Mouse (Mus musculus): Measurements from ENCODE around the gene Tbx18. TPM values are rescaled to one million over a fixed set of nuclear protein-coding genes. Genes with fewer than 3 reads are reported as not detected.

The Tbx18 gene
- polyA plus RNA-seq (2016; fragmentation: Nextera tagmentation; extraction: Ambion mirVana), result 3.9 and 4.2 TPM in 2 replicates

DNA sequence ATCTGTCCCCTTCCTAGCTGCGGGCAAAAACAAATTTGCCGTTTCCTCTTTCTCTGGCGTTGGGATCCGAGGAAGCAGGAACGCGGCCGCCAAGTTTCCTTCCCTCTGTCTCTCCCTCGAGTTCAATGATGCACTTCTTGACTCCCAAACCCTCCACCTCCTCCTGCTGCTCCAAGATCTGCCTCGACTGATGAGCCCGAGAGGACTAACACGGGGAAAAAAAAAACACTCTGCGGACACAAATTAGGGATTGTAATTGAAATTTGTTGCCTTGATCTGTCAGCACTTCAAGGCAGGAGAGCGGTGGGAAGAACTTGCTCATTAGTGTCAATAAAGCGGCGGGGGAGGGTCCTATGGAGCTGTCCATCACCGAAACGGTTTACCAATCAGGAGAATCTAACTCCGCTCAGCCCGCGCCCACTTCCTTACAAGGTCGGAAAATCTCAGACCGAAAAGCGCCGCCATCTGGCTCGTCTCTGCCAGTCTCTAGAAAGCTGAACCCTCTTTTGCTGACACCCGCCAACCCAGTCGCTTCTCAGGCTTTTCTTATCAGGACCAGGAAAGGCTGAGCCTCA lies at the start of gene Tbx18:
TSS of gene Tbx18 (minus strand) at position 300 of the 575 bp plus-strand sequence.
- under 1% methylated on average over 27 of the region's 27 CpGs for WGBS
- peaks cover 100% of the 10 kb centered on the region for H3K27me3 ChIP-seq (ENCODE audit: low read depth, poor library complexity, severe bottlenecking)
- no peaks in the 10 kb centered on the region for H3K9me3 ChIP-seq (replicated peaks)
- H3K4me1 ChIP-seq, result peaks cover 30% of the 10 kb centered on the region
- DNase-seq (ENCODE audit: low spot score), result peak; percentile 92
- peak within 1 kb of the TSS; percentile 38 for H3K27ac ChIP-seq (replicated peaks)
- peak within 1 kb of the TSS; percentile 58 for H3K4me3 ChIP-seq
- H3K36me3 ChIP-seq, result no peaks in the 10 kb centered on the region

DNA sequence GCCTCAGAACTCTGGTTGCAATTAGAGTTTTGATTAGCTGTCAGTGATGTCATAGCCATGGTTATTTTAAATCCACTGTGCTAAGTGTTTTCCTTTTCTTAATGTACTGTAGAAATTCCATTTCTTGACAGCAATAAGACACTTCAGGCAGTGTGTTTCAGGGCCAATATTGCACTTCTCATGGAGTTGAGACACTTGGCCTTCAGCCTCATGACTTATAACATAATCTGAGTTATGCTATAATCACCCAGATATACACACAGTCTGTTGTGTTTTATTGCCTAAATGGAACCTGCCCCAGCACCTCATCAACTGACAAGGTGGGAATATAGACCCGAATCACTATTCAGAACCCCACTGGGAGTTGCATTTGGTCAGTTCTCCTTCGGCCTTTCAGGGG lies 42.9 kb upstream of the Tbx18 start:
- Histone ChIP-seq H3K4me1 (no peaks in the 10 kb centered on the region), H3K27ac (replicated peaks) (no peak overlapping the region), H3K36me3 (no peaks in the 10 kb centered on the region), H3K27me3 (ENCODE audit: low read depth, poor library complexity, severe bottlenecking) (no peaks in the 10 kb centered on the region), H3K4me3 (no peak overlapping the region), H3K9me3 (replicated peaks) (no peaks in the 10 kb centered on the region)
- DNase-seq (ENCODE audit: low spot score), result no peak
- WGBS, result 88% methylated on average over 2 of the region's 2 CpGs

DNA sequence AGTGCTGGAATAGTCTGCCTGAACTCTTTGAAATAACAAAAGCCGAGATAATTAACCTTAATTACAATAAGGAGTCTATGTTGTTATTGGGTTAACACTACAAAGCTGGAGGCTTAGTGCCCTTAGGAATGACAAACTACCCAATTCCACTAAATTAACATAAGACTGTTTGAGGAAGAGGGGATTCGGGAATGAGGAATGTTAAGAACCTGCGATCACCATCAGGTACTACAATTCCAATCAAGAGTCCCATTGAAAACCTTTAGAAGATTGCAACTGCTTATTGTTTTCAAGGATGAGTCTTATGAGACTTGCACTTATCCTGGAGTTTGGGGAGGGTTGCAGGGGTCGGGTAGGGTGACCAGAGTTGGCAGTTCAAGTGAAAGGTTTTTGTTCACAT lies 24.6 kb upstream of the Tbx18 start:
- H3K27me3 ChIP-seq (ENCODE audit: low read depth, poor library complexity, severe bottlenecking), result no peaks in the 10 kb centered on the region
- H3K36me3 ChIP-seq, result no peaks in the 10 kb centered on the region
- no peak for DNase-seq (ENCODE audit: low spot score)
- WGBS, result 69% methylated on average over 4 of the region's 4 CpGs
- H3K4me1 ChIP-seq, result no peaks in the 10 kb centered on the region
- H3K27ac ChIP-seq (replicated peaks), result no peak overlapping the region
- H3K4me3 ChIP-seq, result no peak overlapping the region
- no peaks in the 10 kb centered on the region for H3K9me3 ChIP-seq (replicated peaks)

DNA sequence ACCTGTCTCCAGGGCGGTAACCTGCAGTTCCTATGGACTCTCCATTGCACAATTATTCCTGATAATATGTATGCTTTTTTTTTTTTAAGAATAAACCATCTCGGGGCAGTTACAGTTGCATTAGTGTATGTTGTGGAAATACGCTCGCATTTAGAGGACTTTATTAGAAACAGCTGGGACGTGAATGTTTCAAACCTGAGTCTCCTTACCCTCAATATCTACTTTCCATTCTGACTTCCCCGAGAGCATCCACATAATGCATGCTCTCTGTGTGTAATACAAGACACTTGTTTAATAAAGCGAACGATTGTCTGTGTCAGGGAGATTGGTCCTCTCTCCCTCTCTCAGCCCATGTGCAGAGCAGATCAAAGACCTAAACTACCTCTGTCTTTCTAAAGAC lies 10.5 kb upstream of the Tbx18 start:
- H3K4me3 ChIP-seq, result no peak overlapping the region
- no peaks in the 10 kb centered on the region for H3K36me3 ChIP-seq
- no peak for DNase-seq (ENCODE audit: low spot score)
- WGBS, result 91% methylated on average over 8 of the region's 8 CpGs
- H3K9me3 ChIP-seq (replicated peaks), result no peaks in the 10 kb centered on the region
- peaks cover 71% of the 10 kb centered on the region for H3K27me3 ChIP-seq (ENCODE audit: low read depth, poor library complexity, severe bottlenecking)
- peaks cover 20% of the 10 kb centered on the region for H3K4me1 ChIP-seq
- H3K27ac ChIP-seq (replicated peaks), result no peak overlapping the region

DNA sequence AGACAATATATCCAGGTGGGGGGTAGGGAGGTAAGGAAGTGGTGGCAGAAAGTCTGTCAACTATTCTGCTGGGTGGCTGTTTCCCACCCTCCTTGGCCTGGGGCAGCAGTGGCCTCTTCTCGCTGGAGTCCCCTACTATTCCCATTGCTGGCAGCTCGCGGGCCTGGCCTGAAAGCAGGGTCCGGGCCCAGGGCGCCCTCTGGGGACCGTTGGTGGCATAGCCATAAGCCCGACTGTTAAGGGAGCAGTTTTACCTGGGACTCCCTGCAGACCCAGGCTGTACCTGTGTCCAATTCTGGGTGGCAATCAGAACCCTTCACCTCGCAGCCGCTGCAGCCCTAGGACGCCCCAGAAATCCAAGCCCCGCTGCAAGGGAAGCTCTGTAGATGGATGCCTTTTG lies 9.6 kb upstream of the Tbx18 start:
- H3K9me3 ChIP-seq (replicated peaks), result no peaks in the 10 kb centered on the region
- no peaks in the 10 kb centered on the region for H3K36me3 ChIP-seq
- peaks cover 20% of the 10 kb centered on the region for H3K4me1 ChIP-seq
- peaks cover 80% of the 10 kb centered on the region for H3K27me3 ChIP-seq (ENCODE audit: low read depth, poor library complexity, severe bottlenecking)
- 2% methylated on average over 11 of the region's 11 CpGs for WGBS
- no peak overlapping the region for H3K27ac ChIP-seq (replicated peaks)
- peak; percentile 79 for DNase-seq (ENCODE audit: low spot score)
- peak overlapping the region; percentile 49 for H3K4me3 ChIP-seq

DNA sequence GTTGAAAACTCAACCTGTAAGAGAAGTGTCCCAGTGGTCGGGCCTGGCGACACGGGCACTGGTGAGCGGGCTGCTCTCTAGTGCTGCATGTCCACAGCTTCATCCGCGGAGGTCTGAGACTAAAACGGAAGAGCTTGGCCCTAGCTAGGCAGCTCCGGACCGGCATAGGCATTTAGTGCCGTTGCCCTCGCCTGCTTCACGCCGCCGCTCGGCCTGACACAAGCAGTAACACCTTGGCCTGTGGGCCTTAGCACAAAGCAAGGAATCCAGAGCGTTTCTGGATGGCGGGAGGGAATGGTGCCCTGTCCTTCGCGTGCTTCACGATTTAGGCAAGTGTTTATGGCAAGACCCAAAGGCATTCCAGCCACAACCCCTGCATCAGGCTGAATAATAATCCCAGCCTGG lies 9.2 kb upstream of the Tbx18 start:
- peak; percentile 70 for DNase-seq (ENCODE audit: low spot score)
- peaks cover 20% of the 10 kb centered on the region for H3K4me1 ChIP-seq
- H3K36me3 ChIP-seq, result no peaks in the 10 kb centered on the region
- H3K4me3 ChIP-seq, result peak overlapping the region; percentile 49
- WGBS, result under 1% methylated on average over 20 of the region's 20 CpGs
- peaks cover 84% of the 10 kb centered on the region for H3K27me3 ChIP-seq (ENCODE audit: low read depth, poor library complexity, severe bottlenecking)
- H3K9me3 ChIP-seq (replicated peaks), result no peaks in the 10 kb centered on the region
- no peak overlapping the region for H3K27ac ChIP-seq (replicated peaks)

DNA sequence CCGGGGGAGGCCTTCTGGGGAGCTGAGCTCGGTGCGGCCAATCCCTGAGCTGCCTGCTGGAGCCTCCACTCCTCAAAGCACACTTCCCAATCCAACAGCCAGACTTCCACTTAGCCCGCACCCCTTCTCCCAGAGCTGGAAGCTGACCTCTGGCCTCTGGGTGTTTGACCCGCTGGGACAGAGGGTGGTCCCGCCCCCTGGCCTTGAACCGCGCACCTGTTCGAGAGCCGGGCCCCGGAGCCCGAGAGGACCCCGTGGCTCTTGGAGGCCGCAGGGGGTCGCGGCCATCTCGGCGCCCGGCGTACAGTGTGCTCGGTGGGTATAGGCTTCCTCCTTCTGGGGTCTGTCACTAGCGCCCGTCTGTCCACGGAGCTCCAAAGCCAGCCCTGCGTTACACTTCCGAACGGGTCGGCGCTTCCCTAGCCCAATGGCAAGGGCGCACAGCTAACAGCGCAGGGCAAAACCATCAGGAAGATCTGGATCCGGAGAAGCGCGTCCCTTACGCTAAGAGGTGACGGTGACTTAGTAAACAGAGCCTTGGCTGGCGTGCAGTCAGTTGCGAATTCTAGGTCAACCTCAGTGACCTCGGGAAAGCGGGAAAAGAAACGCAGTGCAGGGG lies 8.6 kb upstream of the Tbx18 start:
- Histone ChIP-seq H3K27ac (replicated peaks) (no peak overlapping the region), H3K4me3 (peak overlapping the region; percentile 49), H3K9me3 (replicated peaks) (no peaks in the 10 kb centered on the region), H3K27me3 (ENCODE audit: low read depth, poor library complexity, severe bottlenecking) (peaks cover 90% of the 10 kb centered on the region), H3K4me1 (peaks cover 20% of the 10 kb centered on the region), H3K36me3 (no peaks in the 10 kb centered on the region)
- under 1% methylated on average over 41 of the region's 41 CpGs for WGBS
- DNase-seq (ENCODE audit: low spot score), result peak; percentile 53

DNA sequence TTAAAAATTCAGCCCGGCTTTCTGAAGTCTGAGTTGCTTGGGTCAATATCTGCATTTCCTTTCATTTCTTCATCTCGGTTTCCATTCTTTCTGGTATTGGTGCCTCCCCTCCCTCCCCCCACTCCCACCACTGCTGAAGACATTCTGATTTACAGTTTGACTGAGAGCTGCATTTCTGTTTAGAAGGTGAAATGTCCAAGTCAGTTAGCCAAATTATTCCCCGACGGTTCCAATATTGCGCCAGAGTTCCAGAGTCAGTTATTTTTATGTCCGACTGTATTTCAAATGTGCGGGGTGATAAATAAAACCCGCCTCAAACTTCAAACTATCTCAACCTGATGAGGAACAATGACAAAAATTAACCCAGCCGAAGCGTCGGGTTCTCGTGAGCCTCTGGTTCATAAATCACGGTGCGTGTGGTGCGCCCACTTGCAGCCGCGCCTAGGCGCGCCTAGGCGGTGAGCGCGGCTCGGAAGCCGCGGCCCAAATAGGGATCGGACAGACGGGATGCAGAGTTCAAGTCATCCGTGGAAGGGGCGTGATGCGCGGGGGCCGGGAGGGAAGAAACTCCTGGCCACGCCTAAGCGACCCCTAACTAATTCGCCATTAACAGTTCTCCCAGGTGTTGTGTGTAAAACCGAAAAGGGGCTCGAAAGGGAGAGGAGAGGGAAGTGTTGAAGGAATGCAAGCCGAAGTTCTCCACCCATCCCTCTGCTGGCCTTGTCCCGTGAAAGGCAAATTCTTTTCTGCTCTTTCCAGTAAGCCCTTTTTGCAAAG lies 7.9 kb upstream of the Tbx18 start:
- Histone ChIP-seq H3K4me1 (peaks cover 20% of the 10 kb centered on the region), H3K36me3 (no peaks in the 10 kb centered on the region), H3K27ac (replicated peaks) (no peak overlapping the region), H3K4me3 (peak overlapping the region; percentile 49), H3K27me3 (ENCODE audit: low read depth, poor library complexity, severe bottlenecking) (peaks cover 97% of the 10 kb centered on the region), H3K9me3 (replicated peaks) (no peaks in the 10 kb centered on the region)
- WGBS, result under 1% methylated on average over 39 of the region's 39 CpGs
- peak; percentile 43 for DNase-seq (ENCODE audit: low spot score)

DNA sequence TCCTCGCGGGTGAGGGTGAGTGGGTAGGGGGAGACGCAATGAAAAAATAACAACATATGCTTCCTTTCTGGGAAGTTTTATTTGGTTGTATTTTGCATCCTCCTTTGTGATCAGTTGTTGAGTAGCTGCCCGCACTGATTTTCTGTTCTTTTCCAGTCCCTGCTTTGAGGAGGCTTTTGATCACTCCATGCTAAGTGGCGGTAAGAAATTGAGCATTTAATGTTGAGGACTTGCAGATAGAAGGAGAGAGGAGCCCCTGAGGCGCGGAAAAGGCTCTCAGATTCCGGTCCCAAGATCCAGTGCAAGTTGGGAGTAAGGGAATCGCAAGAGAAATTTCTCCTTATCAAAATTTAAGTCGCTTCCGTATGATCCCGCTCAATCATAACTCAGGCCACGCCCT lies 7.1 kb upstream of the Tbx18 start:
- Histone ChIP-seq H3K9me3 (replicated peaks) (no peaks in the 10 kb centered on the region), H3K27ac (replicated peaks) (no peak overlapping the region), H3K27me3 (ENCODE audit: low read depth, poor library complexity, severe bottlenecking) (peaks cover 100% of the 10 kb centered on the region), H3K4me3 (no peak overlapping the region), H3K36me3 (no peaks in the 10 kb centered on the region), H3K4me1 (peaks cover 23% of the 10 kb centered on the region)
- WGBS, result 1% methylated on average over 13 of the region's 13 CpGs
- peak; percentile 26 for DNase-seq (ENCODE audit: low spot score)

DNA sequence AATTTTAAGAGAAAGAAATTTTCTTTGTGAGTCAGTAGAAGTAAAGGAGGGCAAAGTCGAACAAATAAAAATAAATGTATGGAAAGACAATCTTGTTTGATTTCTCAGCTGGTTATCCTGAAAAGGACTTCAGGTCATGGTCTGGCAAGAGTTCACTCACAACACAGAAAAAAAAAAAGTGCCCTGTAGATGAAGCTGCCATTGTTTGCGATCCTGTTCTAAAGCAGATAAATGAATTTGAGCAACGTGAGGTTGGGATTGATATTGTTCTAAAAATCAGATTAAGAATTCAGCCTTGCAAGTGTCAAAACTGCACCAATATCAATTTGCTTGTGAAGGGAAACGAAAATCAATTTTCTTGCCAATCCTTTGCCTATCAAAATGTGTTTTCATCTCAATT lies 6.2 kb upstream of the Tbx18 start:
- no peak overlapping the region for H3K27ac ChIP-seq (replicated peaks)
- H3K4me3 ChIP-seq, result no peak overlapping the region
- no peaks in the 10 kb centered on the region for H3K36me3 ChIP-seq
- H3K9me3 ChIP-seq (replicated peaks), result no peaks in the 10 kb centered on the region
- 4% methylated on average over 4 of the region's 4 CpGs for WGBS
- DNase-seq (ENCODE audit: low spot score), result no peak
- peaks cover 28% of the 10 kb centered on the region for H3K4me1 ChIP-seq
- H3K27me3 ChIP-seq (ENCODE audit: low read depth, poor library complexity, severe bottlenecking), result peaks cover 100% of the 10 kb centered on the region

DNA sequence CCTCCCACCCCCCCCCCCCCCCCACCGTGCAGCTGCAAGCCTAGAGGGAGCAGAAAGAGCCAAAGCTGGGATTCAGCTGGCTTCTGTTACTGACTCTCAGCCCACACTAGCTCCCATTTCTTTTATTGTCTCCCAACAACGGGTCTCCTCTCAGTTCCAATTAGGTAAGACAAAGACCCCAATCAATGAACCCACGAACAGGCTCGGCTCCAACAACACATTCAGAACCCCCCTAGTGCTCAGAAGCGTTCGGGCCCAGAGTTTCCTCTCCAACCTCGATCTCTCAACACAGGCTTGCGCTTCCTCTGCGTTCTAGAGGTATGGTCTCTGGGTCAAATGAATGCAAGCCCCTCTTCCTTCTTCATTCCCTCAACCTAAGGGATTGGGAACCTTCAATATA lies 4.0 kb upstream of the Tbx18 start:
- no peaks in the 10 kb centered on the region for H3K36me3 ChIP-seq
- H3K4me1 ChIP-seq, result peaks cover 35% of the 10 kb centered on the region
- DNase-seq (ENCODE audit: low spot score), result no peak
- H3K4me3 ChIP-seq, result no peak overlapping the region
- peaks cover 100% of the 10 kb centered on the region for H3K27me3 ChIP-seq (ENCODE audit: low read depth, poor library complexity, severe bottlenecking)
- no peaks in the 10 kb centered on the region for H3K9me3 ChIP-seq (replicated peaks)
- H3K27ac ChIP-seq (replicated peaks), result no peak overlapping the region
- 0% methylated on average over 9 of the region's 9 CpGs for WGBS

DNA sequence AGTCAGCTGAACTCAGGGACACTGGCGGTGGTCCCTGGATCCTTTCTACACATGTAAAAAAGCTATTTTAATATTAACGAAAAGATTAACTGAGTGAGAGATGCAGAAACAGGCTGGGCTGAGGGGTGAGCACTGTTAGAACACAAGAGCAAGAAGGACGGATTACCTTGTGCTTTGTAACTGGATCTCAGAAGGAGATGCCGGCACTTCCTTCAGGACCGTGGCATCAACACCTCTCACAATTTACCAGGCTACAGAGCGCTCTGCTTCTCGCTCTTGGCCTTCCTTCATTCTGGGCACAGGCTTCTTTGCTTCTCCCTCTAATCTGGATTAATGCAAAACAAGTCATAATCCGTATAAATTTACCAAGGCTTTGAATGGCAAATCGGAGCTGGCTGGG lies 3.6 kb upstream of the Tbx18 start:
- no peaks in the 10 kb centered on the region for H3K9me3 ChIP-seq (replicated peaks)
- H3K4me3 ChIP-seq, result no peak overlapping the region
- DNase-seq (ENCODE audit: low spot score), result peak; percentile 42
- H3K4me1 ChIP-seq, result peaks cover 35% of the 10 kb centered on the region
- WGBS, result 0% methylated on average over 9 of the region's 9 CpGs
- H3K27ac ChIP-seq (replicated peaks), result no peak overlapping the region
- H3K36me3 ChIP-seq, result no peaks in the 10 kb centered on the region
- peaks cover 100% of the 10 kb centered on the region for H3K27me3 ChIP-seq (ENCODE audit: low read depth, poor library complexity, severe bottlenecking)

DNA sequence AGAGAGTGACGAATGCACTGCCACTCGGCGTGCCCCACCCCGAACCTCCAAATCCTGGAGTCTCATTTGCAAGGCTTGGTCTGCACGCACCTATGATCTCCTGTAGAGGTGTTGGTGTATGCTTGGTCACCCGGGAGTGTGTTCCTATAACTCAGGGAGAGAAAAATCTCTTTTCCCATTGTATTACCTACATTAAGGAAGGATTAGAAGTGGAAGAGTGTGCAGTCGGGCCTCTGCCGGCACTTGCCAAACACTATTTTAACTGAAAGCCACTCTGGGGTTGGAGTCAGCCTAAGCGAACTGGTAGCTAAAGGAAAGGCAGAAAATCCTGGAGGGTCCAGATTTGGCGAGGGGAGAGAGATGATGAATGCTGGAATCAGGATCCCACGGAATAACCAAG lies 2.7 kb upstream of the Tbx18 start:
- peaks cover 100% of the 10 kb centered on the region for H3K27me3 ChIP-seq (ENCODE audit: low read depth, poor library complexity, severe bottlenecking)
- H3K36me3 ChIP-seq, result no peaks in the 10 kb centered on the region
- H3K27ac ChIP-seq (replicated peaks), result no peak overlapping the region
- no peaks in the 10 kb centered on the region for H3K9me3 ChIP-seq (replicated peaks)
- H3K4me3 ChIP-seq, result no peak overlapping the region
- H3K4me1 ChIP-seq, result peaks cover 30% of the 10 kb centered on the region
- 2% methylated on average over 11 of the region's 11 CpGs for WGBS
- peak; percentile 39 for DNase-seq (ENCODE audit: low spot score)
